Mouse (Mus musculus) hematopoietic stem cell, adult 5-6 weeks (primary cell): ENCODE data around the gene Parp1. TPM values are rescaled to one million over a fixed set of nuclear protein-coding genes. Genes with fewer than 3 reads are reported as not detected.
A peak's percentile ranks its signal among the peaks of the same experiment; 100 is the strongest.

ENCODE experiments used
- ATAC-seq, 2 experiments: fragments of 125-278 bp in 1 of 2; replicated peaks in 1 of 2; 2 replicates each; pipeline ENCODE4 v1.8.0; 2016 to 2017; ENCODE audit warnings: inconsistent platforms in 2 of 2, mild to moderate bottlenecking in 2 of 2, moderate number of reproducible peaks in 2 of 2, low read depth in 1 of 2, moderate TSS enrichment in 1 of 2; ENCODE audit not compliant: low FRiP score in 2 of 2, poor library complexity in 2 of 2, severe bottlenecking in 2 of 2, insufficient read depth in 1 of 2, low TSS enrichment in 1 of 2
- total RNA-seq: library from RNA; stranded (forward); fragments of 172-1452, 232-1000 nt; gene quantifications from 2 replicates; pipeline ENCODE4 v1.2.3, GENCODE M21; 2017

Parp1 gene
- total RNA-seq = 155 and 201 TPM in 2 replicates

DNA sequence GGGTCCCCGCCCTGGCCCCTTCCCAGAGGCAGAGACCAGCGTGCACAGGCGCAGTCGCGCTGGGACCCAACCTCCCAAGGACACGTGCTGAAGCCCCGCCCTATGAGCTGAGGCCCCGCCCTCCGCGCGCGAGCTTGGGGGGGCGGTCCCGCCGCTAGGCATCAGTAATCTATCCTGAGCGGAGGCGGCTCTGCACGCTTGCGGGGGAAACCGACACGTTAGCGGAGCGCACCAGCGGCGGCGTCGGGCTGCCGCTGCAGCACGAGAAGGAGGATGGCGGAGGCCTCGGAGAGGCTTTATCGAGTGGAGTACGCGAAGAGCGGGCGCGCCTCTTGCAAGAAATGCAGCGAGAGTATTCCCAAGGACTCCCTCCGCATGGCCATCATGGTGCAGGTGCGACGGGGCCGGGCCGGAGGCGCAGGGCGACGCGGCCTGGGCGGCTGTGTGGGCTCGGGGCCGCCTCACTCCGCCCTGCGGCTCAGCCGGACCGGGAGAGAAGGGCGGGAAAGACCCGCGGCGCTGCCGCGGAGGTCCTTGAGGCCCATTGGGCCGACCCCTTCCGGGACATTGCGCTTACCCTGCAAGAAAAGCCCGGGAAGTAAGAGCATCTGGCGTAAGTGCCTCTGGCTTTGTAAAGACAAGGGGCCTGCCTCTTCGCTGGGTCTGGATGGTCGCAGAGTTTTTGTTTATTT lies at the start of gene Parp1:
Gene Parp1 (plus strand): TSS at position 164 of the 692 bp plus-strand sequence.
- ATAC-seq = peak; percentile 91 to 95

GRCm38 (mm10) chr1:180519520-180519919 lies 49.2 kb upstream of the Parp1 start:
- ATAC-seq = no peak

GRCm38 (mm10) chr1:180520190-180520589 lies 48.5 kb upstream of the Parp1 start:
- no peak for ATAC-seq

- ATAC-seq = no peak
Observed at GRCm38 (mm10) chr1:180523320-180523719, 45.4 kb upstream of the Parp1 start.

- no peak for ATAC-seq
Observed at GRCm38 (mm10) chr1:180525301-180525700, 43.4 kb upstream of the Parp1 start.

DNA sequence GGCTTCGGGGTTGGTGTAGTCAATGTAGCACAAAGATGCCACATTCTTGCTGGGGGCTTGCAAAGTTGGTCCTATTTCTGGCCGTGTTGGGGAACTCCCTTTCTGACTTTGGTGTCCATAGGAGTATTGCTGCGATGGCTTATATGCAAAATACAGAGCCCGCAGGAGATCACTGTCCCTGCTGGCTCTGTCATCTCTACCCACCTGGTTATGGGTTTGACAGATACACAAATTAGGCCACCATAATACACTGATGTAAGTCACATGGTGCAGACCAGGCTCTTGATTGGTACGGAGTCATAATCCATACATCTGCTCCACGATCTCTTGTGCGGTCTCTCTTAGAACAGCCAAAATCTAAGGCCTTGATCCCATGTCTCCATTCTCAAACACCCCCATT lies 38.9 kb upstream of the Parp1 start:
- ATAC-seq = no peak

DNA sequence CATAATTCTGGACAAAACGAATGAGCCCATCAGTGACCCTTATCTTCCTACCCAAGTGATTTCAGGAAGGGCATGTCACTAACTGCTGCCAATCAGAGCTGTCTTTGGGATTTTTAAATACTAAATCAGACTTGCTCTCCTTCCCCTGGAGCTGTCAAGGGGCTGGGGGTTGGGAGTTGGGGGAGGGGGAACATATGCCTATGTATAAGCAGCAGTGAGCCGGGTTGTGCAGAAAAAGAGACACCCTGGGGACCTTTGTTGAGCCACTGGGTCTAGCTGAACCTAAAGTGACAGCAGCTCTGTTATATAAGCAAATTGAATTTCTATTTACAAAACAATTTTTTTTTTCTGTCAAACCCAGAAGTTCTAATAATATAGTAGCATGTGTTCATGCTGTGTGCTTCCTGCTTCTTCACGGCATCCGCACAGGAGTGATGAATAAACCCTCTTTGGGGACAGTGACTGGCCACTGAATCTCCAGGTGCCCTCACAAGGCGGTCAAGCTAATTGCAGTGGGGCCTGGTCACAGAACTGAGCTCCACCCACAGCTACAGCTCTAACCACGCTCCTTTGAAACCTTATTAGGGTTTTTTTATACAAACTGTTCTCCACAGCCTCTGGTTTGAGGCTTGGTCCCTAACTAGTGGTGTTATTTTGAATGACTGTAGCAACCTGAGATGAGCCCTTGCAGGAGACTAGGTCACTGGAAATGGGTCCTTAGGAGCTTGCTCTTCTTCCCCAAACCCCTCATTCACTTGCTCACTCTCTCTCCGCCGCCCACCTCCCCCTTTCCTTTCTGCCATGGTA lies 38.1 kb upstream of the Parp1 start:
- no peak for ATAC-seq

- no peak for ATAC-seq
Observed at GRCm38 (mm10) chr1:180532671-180533070, 36.1 kb upstream of the Parp1 start.

- ATAC-seq = peak; percentile 47 to 61
Observed at GRCm38 (mm10) chr1:180536719-180537118, 32.0 kb upstream of the Parp1 start.

DNA sequence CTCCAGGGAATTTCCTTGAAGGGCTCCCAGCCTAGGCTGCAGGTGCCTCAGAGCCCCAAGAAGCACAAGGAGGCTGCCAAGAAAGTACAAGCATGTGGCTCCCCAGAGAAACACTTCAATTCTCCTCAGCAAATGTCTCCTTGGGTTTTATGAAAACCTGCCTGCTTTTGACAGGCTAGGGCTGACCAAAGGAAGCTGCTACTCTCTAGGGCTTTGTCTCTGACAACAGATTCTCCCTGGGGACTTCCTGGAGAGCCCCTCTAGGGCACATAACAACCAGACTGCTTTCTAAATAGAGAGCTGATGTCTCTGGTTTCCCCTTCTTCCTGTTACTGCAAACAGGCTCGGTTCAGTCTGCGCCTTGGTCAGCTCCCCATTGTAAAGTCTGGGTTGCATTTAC lies 27.5 kb upstream of the Parp1 start:
- peak in 1 of 2 experiments; percentile 12; a peak in 1 of 4 replicates for ATAC-seq

- ATAC-seq = no peak
Observed at GRCm38 (mm10) chr1:180541883-180542711, 26.6 kb upstream of the Parp1 start.

DNA sequence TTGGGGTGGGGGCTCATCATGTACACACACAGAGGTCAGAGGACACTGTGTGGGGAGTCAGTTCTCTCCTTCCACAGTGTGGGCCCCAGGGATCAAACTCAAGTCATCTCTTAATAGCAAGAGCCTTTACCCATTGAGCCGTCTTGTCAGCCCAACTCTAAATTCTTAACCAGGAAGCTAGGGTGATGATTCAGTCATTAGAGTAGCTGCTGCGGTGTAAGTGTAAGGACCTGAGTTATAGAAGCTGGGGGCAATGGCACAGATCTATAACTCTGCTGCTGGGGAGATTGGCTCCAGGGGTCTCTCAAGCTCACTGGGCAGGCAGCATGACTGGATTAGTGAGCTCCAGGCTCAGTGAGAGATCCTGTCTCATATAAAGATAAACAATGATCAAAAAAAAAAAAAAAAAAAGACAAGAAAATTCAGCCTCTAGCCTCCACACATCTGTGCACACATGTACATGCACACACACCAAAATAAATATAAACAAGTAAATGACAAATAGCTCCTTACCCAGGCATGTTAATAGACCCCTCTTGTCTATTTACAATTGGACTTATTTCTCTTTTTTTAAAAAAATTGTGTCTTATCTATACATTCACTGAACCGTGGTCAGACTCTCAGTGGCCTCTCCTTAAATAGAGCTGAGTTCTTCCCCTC lies 25.9 kb upstream of the Parp1 start:
- no peak for ATAC-seq

- ATAC-seq = peak in 1 of 2 experiments; percentile 57; a peak in 3 of 4 replicates
Observed at GRCm38 (mm10) chr1:180545918-180546545, 22.7 kb upstream of the Parp1 start.

DNA sequence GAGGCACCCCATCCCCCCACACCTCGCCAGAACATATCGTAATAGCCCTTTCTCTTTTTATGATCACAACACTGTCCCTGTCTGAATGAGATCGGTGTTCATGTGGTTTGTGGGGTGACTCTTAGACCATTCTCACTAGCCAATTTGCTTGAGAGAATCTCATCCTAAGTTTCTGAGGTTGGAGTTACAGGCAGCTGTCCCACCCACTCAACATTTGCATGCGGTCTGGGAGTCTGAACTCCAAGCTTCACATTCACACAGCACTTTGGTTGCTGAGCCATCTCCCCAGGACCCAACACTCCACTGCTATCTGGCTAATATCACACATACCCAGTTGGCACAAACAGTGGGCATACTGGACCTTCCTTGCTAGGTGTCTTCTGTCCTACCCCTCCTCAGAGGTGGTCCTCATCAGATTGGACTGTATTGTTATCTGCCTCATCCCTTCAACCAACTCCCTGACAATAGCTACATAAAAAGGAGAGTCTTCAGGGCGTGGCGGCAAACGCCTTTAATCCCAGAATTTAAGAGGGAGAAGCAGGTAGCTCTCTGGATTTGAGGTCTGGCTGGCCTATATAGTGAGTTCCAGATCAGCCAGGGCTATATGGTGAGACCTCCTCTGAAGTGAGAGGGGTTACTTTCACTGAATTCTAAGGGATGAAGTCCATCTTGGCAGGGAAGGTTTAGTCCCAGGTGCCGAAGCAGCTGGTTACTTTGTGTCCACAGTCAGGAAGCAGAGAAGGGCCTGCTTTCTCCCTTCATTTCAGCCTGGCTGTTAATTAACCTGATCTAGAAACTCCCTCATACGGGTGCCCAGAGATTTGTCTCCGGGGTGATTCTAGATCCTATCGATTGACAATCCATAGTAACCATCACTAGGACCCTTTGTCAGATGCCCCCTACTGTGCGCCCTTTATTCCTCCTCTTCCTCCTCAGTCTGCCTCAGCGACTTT lies 21.6 kb upstream of the Parp1 start:
- ATAC-seq = no peak

GRCm38 (mm10) chr1:180547751-180548669 lies 20.7 kb upstream of the Parp1 start:
- ATAC-seq = no peak; a peak in 2 of 4 replicates
